Mouse (Mus musculus) hindbrain, embryonic 10.5 days (tissue): ENCODE measurements at regions not wholly inside any gene's neighbourhood (a gene's known extent, or its start where the extent isn't known, plus 50 kb on each side); places are given as distances from the start of the nearest gene placed in this dataset.

ENCODE experiments used
- DNase-seq: peaks from one replicate; pipeline ENCODE4 v3.0.0-alpha.2; 2017; ENCODE audit warnings: low spot score
- H3K27ac ChIP-seq: fragments of 300-500 bp; sonication (generic); 2 replicates; pipeline ENCODE4 v1.5.1; 2016; ENCODE audit warnings: mild to moderate bottlenecking, moderate library complexity
- H3K27me3 ChIP-seq: fragments of 300-500 bp; sonication (generic); 2 replicates; pipeline ENCODE4 v1.6.1; 2016; ENCODE audit warnings: mild to moderate bottlenecking; ENCODE audit not compliant: poor library complexity, insufficient read depth, severe bottlenecking
- H3K36me3 ChIP-seq: fragments of 300-500 bp; sonication (generic); 2 replicates; pipeline ENCODE4 v1.6.1; 2016; ENCODE audit warnings: mild to moderate bottlenecking, moderate library complexity
- H3K4me1 ChIP-seq: fragments of 300-500 bp; sonication (generic); replicated peaks from 2 replicates; pipeline ENCODE4 v1.6.1; 2016; ENCODE audit warnings: mild to moderate bottlenecking
- H3K4me3 ChIP-seq: fragments of 300-500 bp; sonication (generic); 2 replicates; pipeline ENCODE4 v1.5.1; 2016; ENCODE audit warnings: mild to moderate bottlenecking, moderate library complexity
- H3K9me3 ChIP-seq: fragments of 300-500 bp; sonication (generic); 2 replicates; pipeline ENCODE4 v1.6.1; 2016; ENCODE audit warnings: mild to moderate bottlenecking, moderate library complexity
- WGBS: fragments of 180-500 bp; shearing (Covaris S2); methylation state at CpG from one replicate; pipeline ENCODE4 v1.1.7; 2016; 5-methylcytosine and 5-hydroxymethylcytosine counted together

DNA sequence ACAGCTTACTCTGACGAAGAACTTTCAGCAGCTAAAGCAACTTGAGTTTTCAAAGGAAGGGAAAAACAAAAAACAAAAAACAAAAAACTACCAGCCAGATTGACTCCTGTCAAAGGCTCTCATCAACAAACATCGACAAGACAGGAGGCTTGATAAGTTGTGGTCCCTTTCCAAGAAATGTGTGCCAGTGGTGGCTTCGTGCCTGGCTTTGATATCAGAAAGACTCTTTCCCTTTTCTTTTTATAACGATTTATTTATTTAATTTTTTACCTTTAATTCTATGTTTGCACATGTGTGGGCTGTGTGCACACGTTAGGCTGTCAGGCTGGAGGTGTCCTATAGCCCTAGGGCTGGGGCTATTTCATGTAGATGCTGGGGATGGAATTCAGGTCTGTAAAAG, 60.4 kb downstream of the Dact1 start:
- WGBS: 65% methylated on average over 5 of the region's 5 CpGs
- Histone ChIP-seq H3K9me3 (no peaks in the 10 kb centered on the region), H3K36me3 (no peaks in the 10 kb centered on the region), H3K4me3 (no peak overlapping the region), H3K4me1 (peaks cover 30% of the 10 kb centered on the region), H3K27ac (no peak overlapping the region), H3K27me3 (no peaks in the 10 kb centered on the region)
- DNase-seq: no peak

DNA sequence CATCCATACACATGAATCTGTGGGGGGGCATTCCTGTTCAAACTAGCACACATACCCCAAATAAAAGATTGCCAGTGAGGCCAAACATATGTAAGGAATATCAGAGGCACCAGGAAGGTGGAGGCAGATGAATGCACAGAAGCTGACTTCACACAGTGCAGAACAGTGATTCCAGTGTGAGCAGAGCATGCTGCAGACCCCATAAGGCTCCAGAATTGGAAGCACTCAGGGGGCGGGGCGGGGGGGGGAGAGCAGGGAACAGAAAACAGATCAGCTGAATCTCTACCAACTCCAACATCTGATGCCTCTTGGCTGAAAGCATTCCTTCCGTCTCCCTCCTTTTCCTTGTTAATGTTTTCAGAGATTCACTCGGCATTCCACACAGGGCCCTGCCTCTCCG, 62.3 kb downstream of the Dact1 start:
- H3K4me3 ChIP-seq: no peak overlapping the region
- WGBS: 66% methylated on average over 5 of the region's 5 CpGs
- H3K27me3 ChIP-seq: no peaks in the 10 kb centered on the region

DNA sequence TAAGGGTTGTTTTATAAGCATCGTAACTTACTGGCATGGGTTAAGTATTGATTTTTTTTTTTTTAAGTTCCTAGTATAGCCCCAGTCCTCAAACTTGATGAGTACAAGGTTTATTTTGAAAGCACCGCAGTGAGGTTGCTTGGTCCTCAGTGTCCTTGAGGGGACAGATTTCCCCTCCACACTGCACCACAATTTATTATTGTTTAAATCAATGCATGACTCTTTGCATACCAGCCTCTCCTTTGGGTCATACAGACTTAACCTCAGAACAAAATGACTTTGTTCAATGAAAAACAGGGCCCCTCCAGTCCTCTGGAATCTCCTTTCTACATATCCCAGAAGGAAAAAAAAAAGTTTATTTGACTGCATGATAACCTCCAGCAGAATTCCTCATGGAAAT, 63.9 kb downstream of the Dact1 start:
- H3K27ac ChIP-seq: no peak overlapping the region
- 65% methylated on average over 2 of the region's 2 CpGs for WGBS
- H3K4me3 ChIP-seq: no peak overlapping the region
- peaks cover 36% of the 10 kb centered on the region for H3K4me1 ChIP-seq
- DNase-seq: no peak
- H3K9me3 ChIP-seq: no peaks in the 10 kb centered on the region
- H3K27me3 ChIP-seq: no peaks in the 10 kb centered on the region
- H3K36me3 ChIP-seq: no peaks in the 10 kb centered on the region

More for the DNA sequence above, 62.3 kb downstream of the Dact1 start:
- DNase-seq: no peak
- H3K9me3 ChIP-seq: no peaks in the 10 kb centered on the region
- no peak overlapping the region for H3K27ac ChIP-seq
- no peaks in the 10 kb centered on the region for H3K36me3 ChIP-seq
- peaks cover 34% of the 10 kb centered on the region for H3K4me1 ChIP-seq

DNA sequence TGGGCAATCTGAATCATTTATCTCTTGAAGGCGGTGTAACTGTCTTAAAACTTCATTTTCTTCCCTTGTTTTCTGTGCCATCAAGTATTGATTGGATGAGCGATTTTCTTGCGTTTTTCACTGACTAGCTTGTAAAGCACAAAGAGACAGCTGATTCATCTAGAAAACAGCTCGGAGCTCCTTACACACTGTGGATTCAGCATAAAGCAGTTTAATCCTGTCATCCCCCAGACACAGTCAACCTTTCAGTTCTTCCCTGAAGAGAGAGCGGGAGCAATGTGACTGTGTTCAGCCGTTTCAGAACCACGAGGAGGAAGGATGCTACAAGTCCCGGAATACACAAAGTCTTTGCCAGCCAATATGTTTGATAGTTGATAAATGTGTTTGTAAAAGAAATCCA, 66.8 kb downstream of the Dact1 start:
- no peak overlapping the region for H3K4me3 ChIP-seq
- DNase-seq: no peak
- no peaks in the 10 kb centered on the region for H3K27me3 ChIP-seq
- H3K36me3 ChIP-seq: no peaks in the 10 kb centered on the region
- peaks cover 32% of the 10 kb centered on the region for H3K4me1 ChIP-seq
- WGBS: 70% methylated on average over 8 of the region's 8 CpGs
- H3K9me3 ChIP-seq: no peaks in the 10 kb centered on the region
- H3K27ac ChIP-seq: 0 out of 2 replicates have a peak overlapping the region, but pooled peaks have one; percentile 29

DNA sequence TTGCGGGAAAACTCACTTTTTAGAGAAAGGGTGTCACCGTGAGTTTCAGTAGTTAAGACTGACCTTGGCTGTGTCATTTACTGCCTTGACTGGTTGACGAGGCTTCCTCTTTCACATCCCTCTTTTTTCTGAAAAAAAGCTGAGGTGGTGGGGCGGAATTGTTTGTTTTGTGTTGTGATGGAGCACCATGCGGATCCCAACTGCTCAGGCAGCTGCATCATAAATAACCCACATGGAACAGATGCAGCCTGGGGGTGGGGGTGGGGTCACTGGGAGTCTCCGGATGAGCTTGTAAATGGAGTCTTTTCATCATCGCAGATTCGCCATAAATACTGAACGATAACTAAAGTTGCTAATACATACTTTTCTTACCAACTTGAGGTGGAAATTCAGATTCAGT, 67.3 kb downstream of the Dact1 start:
- H3K4me1 ChIP-seq: peaks cover 29% of the 10 kb centered on the region
- 0 out of 2 replicates have a peak overlapping the region, but pooled peaks have one; percentile 29 for H3K27ac ChIP-seq
- no peaks in the 10 kb centered on the region for H3K36me3 ChIP-seq
- 68% methylated on average over 9 of the region's 9 CpGs for WGBS
- H3K9me3 ChIP-seq: no peaks in the 10 kb centered on the region
- H3K27me3 ChIP-seq: no peaks in the 10 kb centered on the region
- DNase-seq: no peak
- H3K4me3 ChIP-seq: no peak overlapping the region

DNA sequence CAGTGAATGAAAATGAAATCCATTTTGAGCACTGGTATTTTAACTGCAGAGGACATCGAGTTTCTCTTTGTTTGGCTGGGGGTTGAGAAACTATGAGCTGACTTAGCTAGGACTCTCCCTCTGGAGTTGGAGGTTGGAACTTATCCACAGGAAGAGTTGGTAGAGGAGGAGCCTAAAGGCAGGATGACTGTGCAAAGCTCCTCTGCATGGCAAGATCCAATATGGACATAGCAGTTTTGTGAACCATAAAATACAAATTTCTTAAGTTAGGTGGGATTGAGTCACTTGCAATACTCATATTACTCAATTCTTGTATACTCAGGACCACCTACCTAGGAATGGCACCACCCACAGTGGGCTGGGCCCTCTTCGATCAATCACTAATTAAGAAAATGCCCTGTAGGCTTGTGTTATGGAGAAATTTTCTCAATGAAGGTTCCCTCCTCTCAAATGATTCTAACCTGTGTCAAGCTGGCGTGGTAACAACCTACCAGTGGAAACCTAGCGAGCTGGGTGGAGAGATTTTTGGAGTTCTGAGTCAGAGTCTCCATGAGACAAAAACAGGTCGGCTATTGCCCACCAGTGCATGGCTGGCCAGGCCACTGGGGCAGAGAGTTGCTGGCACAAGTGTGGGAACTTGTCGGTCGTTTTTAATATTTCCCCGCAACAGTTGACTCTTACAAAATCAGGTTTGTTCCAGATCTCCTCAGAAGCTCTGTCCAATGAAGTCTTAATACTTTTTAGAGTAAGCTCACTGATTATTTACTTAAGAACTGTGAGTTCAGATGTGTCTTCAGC, 70.1 kb downstream of the Dact1 start:
- Histone ChIP-seq H3K27me3 (no peaks in the 10 kb centered on the region), H3K4me1 (peaks cover 9% of the 10 kb centered on the region), H3K36me3 (no peaks in the 10 kb centered on the region), H3K27ac (no peak overlapping the region), H3K9me3 (no peaks in the 10 kb centered on the region), H3K4me3 (no peak overlapping the region)
- 90% methylated on average over 8 of the region's 8 CpGs for WGBS
- DNase-seq: no peak

DNA sequence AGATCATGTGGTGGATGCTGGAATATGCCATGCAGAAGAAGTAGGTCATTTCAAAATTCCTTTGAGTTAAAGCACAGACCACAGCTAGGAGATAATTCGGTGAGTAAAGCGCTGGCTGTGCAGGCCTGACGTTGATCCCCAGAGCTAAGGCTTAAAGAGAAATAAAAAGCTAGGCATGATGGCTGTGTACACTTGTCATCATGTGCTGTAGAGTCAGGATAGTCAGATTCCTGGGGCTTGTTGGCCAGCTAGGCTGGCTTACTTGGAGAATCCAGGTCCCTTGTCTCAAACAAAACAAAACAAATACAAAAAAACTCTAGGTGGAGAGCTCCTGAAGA, 70.7 kb downstream of the Dact1 start:
- no peak for DNase-seq
- Histone ChIP-seq H3K4me3 (no peak overlapping the region), H3K27ac (no peak overlapping the region), H3K9me3 (no peaks in the 10 kb centered on the region), H3K4me1 (peaks cover 9% of the 10 kb centered on the region), H3K36me3 (no peaks in the 10 kb centered on the region), H3K27me3 (no peaks in the 10 kb centered on the region)
- WGBS: 93% methylated on average over 3 of the region's 3 CpGs

DNA sequence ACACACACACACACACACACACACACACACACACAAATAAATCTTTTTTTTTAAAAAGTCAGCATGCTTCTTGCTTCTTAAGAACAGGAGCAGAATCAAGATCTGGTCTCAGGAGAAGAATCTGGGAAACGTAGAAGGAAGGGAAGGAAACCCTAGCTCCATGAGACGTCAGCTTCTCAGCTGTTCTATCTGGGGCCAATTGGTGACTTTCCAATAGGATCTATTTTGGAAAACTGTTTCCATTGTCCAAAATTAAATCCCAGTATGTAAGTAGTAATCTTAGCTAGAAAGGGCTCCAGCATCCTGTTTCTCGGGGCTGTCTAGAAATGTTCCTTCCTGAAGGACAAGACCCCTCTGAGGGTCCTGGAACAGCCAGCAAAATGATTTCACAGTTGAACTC, 76.6 kb downstream of the Dact1 start:
- DNase-seq: no peak
- Histone ChIP-seq H3K36me3 (no peaks in the 10 kb centered on the region), H3K4me1 (no peaks in the 10 kb centered on the region), H3K27ac (no peak overlapping the region), H3K27me3 (no peaks in the 10 kb centered on the region), H3K4me3 (no peak overlapping the region), H3K9me3 (no peaks in the 10 kb centered on the region)
- 84% methylated on average over 3 of the region's 3 CpGs for WGBS

DNA sequence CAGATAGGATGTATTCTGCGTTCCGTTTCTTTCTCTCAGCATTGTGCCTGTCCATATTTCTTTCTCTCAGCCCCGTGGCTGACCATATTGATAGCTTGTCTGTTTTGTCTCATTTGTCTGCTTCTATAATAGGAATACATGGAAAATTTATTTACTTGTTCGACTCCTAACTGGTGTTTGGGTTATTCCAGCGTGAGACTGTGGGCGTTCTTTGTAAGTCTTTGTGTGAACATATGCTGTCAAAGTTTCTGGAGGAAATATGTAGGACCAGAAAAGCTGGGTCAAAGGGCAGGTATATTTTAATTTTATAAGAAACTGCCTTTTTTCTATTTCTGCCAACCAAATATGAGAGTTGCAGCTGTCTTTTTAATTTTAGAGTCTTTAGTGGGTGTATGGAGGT, 81.8 kb downstream of the Dact1 start:
- WGBS: 89% methylated on average over 6 of the region's 6 CpGs
- Histone ChIP-seq H3K27ac (no peak overlapping the region), H3K9me3 (no peaks in the 10 kb centered on the region), H3K27me3 (no peaks in the 10 kb centered on the region), H3K4me1 (no peaks in the 10 kb centered on the region), H3K4me3 (no peak overlapping the region), H3K36me3 (no peaks in the 10 kb centered on the region)
- no peak for DNase-seq

DNA sequence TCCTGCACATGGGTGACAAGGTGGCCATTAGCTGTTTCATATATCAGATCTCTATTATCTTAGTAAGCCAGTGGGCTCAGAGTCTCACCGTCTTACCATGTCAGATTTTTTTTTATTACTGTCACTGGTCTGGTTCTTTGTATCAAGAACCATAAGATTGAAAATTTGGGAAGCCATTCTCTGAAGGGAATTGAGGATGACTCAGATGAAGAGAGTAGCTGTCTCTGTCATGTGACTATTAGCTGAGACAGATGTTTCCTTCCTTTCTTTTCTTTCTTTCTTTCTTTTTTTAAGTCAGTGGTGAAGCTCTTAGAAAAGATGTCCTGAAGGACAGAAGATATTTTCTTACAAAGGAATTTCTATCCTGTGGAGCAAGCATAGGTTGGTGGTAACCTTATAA, 84.1 kb downstream of the Dact1 start:
- no peak for DNase-seq
- Histone ChIP-seq H3K36me3 (no peaks in the 10 kb centered on the region), H3K27me3 (no peaks in the 10 kb centered on the region), H3K9me3 (no peaks in the 10 kb centered on the region), H3K27ac (no peak overlapping the region), H3K4me3 (no peak overlapping the region), H3K4me1 (peaks cover 2% of the 10 kb centered on the region)
- WGBS: 88% methylated on average over 1 of the region's 1 CpGs

DNA sequence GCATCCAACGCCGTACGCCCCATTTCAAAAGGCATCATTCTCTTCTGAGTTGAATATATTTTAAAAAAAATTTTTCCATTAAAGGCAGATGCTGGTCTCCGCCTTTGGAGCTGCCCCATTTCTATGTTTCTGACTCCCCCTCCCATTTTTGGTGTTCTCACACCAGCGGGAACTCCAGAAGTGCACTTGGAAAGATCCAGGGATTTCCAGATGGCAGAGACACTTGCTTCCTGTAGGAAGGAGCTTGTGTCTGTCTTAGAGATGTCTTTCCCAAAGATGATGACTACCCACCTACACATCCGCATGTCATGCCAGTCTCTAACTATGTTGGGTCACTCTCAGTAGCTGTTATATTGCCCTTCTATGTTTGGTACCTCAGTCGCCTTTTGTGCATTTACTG, 87.8 kb downstream of the Dact1 start:
- Histone ChIP-seq H3K4me3 (no peak overlapping the region), H3K27me3 (no peaks in the 10 kb centered on the region), H3K9me3 (no peaks in the 10 kb centered on the region), H3K36me3 (no peaks in the 10 kb centered on the region), H3K4me1 (peaks cover 21% of the 10 kb centered on the region), H3K27ac (no peak overlapping the region)
- 92% methylated on average over 7 of the region's 7 CpGs for WGBS
- no peak for DNase-seq

DNA sequence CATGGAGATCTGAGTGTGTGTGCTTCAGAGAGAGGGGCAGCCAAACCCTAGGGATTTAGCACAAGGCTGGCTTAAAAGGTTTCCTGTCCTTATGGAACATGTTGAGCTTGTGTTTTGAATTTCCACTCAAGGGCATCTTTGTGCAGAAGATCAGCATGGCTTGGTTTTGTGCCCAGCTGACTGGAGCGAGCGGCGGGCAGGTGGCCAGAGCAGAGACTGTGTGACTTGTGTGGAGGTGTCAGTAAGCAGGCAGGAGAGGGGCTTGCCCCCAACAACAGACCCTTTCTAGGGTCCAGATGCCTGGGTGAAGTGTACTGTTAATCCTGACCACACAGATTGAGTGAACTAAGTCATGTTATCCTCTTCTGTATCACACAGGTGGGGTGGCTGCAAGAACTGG, 89.0 kb downstream of the Dact1 start:
- DNase-seq: no peak

DNA sequence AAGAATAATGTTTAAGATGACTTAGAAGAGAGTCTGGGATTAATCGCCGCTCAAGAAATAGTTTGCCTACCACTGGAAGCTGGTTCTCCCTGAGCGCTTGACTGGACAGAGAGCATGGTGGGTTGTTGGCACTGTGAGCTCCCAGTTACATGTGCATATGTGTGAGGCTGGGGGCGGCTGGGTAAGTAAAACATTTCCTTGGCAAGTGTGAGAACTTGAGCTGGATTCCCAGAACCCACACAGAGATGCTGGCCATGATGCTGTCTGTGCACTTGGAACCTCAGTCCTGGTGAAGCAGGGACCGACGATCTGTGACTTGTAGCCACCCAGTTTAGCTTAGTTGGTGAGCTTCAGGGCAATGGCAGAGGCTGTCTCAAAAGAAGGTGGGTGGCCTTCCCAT, 90.5 kb downstream of the Dact1 start:
- no peak for DNase-seq
- no peaks in the 10 kb centered on the region for H3K36me3 ChIP-seq
- no peak overlapping the region for H3K27ac ChIP-seq
- H3K9me3 ChIP-seq: no peaks in the 10 kb centered on the region
- 92% methylated on average over 6 of the region's 6 CpGs for WGBS
- H3K4me1 ChIP-seq: peaks cover 21% of the 10 kb centered on the region
- no peaks in the 10 kb centered on the region for H3K27me3 ChIP-seq
- H3K4me3 ChIP-seq: no peak overlapping the region

More for the DNA sequence above, 89.0 kb downstream of the Dact1 start:
- 90% methylated on average over 3 of the region's 3 CpGs for WGBS
- H3K4me1 ChIP-seq: peaks cover 21% of the 10 kb centered on the region
- 0 out of 2 replicates have a peak overlapping the region, but pooled peaks have one; percentile 46 for H3K27ac ChIP-seq
- H3K36me3 ChIP-seq: no peaks in the 10 kb centered on the region
- H3K27me3 ChIP-seq: no peaks in the 10 kb centered on the region
- H3K9me3 ChIP-seq: no peaks in the 10 kb centered on the region
- no peak overlapping the region for H3K4me3 ChIP-seq
